Mouse (Mus musculus) CH12.LX (cell line): Measurements from ENCODE around the gene Tspan14. TPM values are rescaled to one million over a fixed set of nuclear protein-coding genes. Genes with fewer than 3 reads are reported as not detected.

Source experiments
- DNase-seq: peaks from one replicate; pipeline ENCODE4 v3.0.0-alpha.2; 2013; ENCODE audit errors: extremely low read depth
- H3K27ac ChIP-seq: 2 replicates; pipeline ENCODE4 v1.5.1; 2012; ENCODE audit warnings: low read depth, mild to moderate bottlenecking, control low read depth, moderate library complexity; ENCODE audit not compliant: insufficient read depth
- H3K27me3 ChIP-seq: replicated peaks from 2 replicates; pipeline ENCODE3; 2012; ENCODE audit warnings: inconsistent platforms
- H3K36me3 ChIP-seq, 2 experiments: replicated peaks in 1 of 2; 2 replicates each; pipeline versions ENCODE3 to v1.6.1; 2012; ENCODE audit warnings: inconsistent platforms in 1 of 2, low read length in 1 of 2, mild to moderate bottlenecking in 1 of 2, mixed read lengths in 1 of 2, moderate library complexity in 1 of 2; ENCODE audit not compliant: control insufficient read depth in 1 of 2, insufficient read depth in 1 of 2
- H3K4me1 ChIP-seq, 2 experiments: 2 replicates each; pipeline ENCODE4 v1.6.1; 2012; ENCODE audit warnings: inconsistent platforms in 1 of 2, moderate library complexity in 1 of 2; ENCODE audit not compliant: insufficient read depth in 2 of 2, control insufficient read depth in 1 of 2
- H3K4me2 ChIP-seq: 2 replicates; pipeline ENCODE4 v1.6.1; 2012; ENCODE audit warnings: low read depth, mild to moderate bottlenecking, control low read depth; ENCODE audit not compliant: poor library complexity, insufficient read depth, severe bottlenecking
- H3K4me3 ChIP-seq, 3 experiments: fragments of 150-350 bp in 1 of 3; sonication (generic) in 1 of 3; replicated peaks in 1 of 3; 2 replicates each; pipeline versions ENCODE3 to v1.5.1; 2011 to 2012; ENCODE audit warnings: low read depth in 2 of 3, low read length in 2 of 3, mild to moderate bottlenecking in 2 of 3, moderate library complexity in 2 of 3, control low read depth in 1 of 3, improper control_type of control experiment in 1 of 3, inconsistent platforms in 1 of 3, mixed read lengths in 1 of 3; ENCODE audit not compliant: poor library complexity in 1 of 3
- H3K79me2 ChIP-seq: replicated peaks from 2 replicates; pipeline ENCODE4 v1.6.1; 2012; ENCODE audit warnings: mild to moderate bottlenecking, moderate library complexity; ENCODE audit not compliant: control insufficient read depth, poor library complexity, insufficient read depth, severe bottlenecking; ENCODE audit errors: extremely low read depth
- H3K9ac ChIP-seq: 2 replicates; pipeline ENCODE4 v1.6.1; 2012; ENCODE audit warnings: low read depth, mild to moderate bottlenecking, control low read depth, moderate library complexity; ENCODE audit not compliant: insufficient read depth
- H3K9me3 ChIP-seq: replicated peaks from 2 replicates; pipeline ENCODE3; 2012; ENCODE audit warnings: low read length, inconsistent platforms, mixed read lengths
- CHD1 ChIP-seq: IDR thresholded peaks from 2 replicates; pipeline ENCODE4 v1.6.1; 2012; ENCODE audit warnings: low read depth, low read length, improper control_type of control experiment, inconsistent platforms
- CHD2 ChIP-seq: IDR thresholded peaks from 2 replicates; pipeline ENCODE4 v1.6.1; 2011; ENCODE audit warnings: low read length, improper control_type of control experiment
- CTCF ChIP-seq, 2 experiments: IDR thresholded peaks in 1 of 2; conservative IDR thresholded peaks in 1 of 2; 2 replicates each; pipeline ENCODE4 v1.5.1; 2011 to 2012; ENCODE audit warnings: low read depth in 2 of 2, low read length in 2 of 2, improper control_type of control experiment in 1 of 2, inconsistent platforms in 1 of 2, mild to moderate bottlenecking in 1 of 2, moderate library complexity in 1 of 2
- E2F4 ChIP-seq: IDR thresholded peaks from 2 replicates; pipeline ENCODE4 v1.6.1; 2011; ENCODE audit warnings: low read depth, low read length, improper control_type of control experiment; ENCODE audit not compliant: insufficient replicate concordance
- ETS1 ChIP-seq: conservative IDR thresholded peaks from 2 replicates; pipeline ENCODE4 v1.6.1; 2012; ENCODE audit warnings: low read depth, mild to moderate bottlenecking, inconsistent platforms, low read length, improper control_type of control experiment, moderate library complexity
- GABPA ChIP-seq: IDR thresholded peaks from 2 replicates; pipeline ENCODE4 v1.6.1; 2012; ENCODE audit warnings: low read depth, low read length, improper control_type of control experiment, inconsistent platforms; ENCODE audit not compliant: insufficient replicate concordance
- HCFC1 ChIP-seq: IDR thresholded peaks from 2 replicates; pipeline ENCODE4 v1.6.1; 2012; ENCODE audit warnings: low read depth, mild to moderate bottlenecking, inconsistent platforms, low read length, improper control_type of control experiment
- IRF4 ChIP-seq: IDR thresholded peaks from 2 replicates; pipeline ENCODE4 v1.6.1; 2014; ENCODE audit warnings: low read depth, mild to moderate bottlenecking, inconsistent platforms, low read length, improper control_type of control experiment
- JUND ChIP-seq: conservative IDR thresholded peaks from 2 replicates; pipeline ENCODE4 v1.6.1; 2011; ENCODE audit warnings: low read depth, low read length, improper control_type of control experiment
- MAFK ChIP-seq: IDR thresholded peaks from 2 replicates; pipeline ENCODE4 v1.6.1; 2011; ENCODE audit warnings: low read length, improper control_type of control experiment; ENCODE audit not compliant: insufficient replicate concordance
- MAX ChIP-seq: IDR thresholded peaks from 2 replicates; pipeline ENCODE4 v1.6.1; 2011; ENCODE audit warnings: low read length, improper control_type of control experiment
- MEF2A ChIP-seq: IDR thresholded peaks from 2 replicates; pipeline ENCODE4 v1.6.1; 2014; ENCODE audit warnings: low read depth, mild to moderate bottlenecking, inconsistent platforms, low read length, improper control_type of control experiment, borderline replicate concordance
- MXI1 ChIP-seq: IDR thresholded peaks from 2 replicates; pipeline ENCODE4 v1.6.1; 2011; ENCODE audit warnings: mild to moderate bottlenecking, low read depth, low read length, improper control_type of control experiment
- MYC ChIP-seq: IDR thresholded peaks from 2 replicates; pipeline ENCODE4 v1.6.1; 2011; ENCODE audit warnings: low read depth, mild to moderate bottlenecking, improper control_type of control experiment, low read length
- NELFE ChIP-seq: IDR thresholded peaks from 2 replicates; pipeline ENCODE4 v1.6.1; 2011; ENCODE audit warnings: low read depth, low read length, improper control_type of control experiment
- PAX5 ChIP-seq: IDR thresholded peaks from 2 replicates; pipeline ENCODE4 v1.6.1; 2012; ENCODE audit warnings: low read length, inconsistent platforms, mixed read lengths
- POLR2A ChIP-seq: IDR thresholded peaks from 2 replicates; pipeline ENCODE4 v1.6.1; 2011; ENCODE audit warnings: low read depth, mild to moderate bottlenecking, improper control_type of control experiment, low read length
- RAD21 ChIP-seq: IDR thresholded peaks from 2 replicates; pipeline ENCODE4 v1.6.1; 2011; ENCODE audit warnings: low read depth, mild to moderate bottlenecking, low read length, improper control_type of control experiment, moderate library complexity
- RCOR1 ChIP-seq: conservative IDR thresholded peaks from 2 replicates; pipeline ENCODE4 v1.6.1; 2012; ENCODE audit warnings: low read depth, mild to moderate bottlenecking, inconsistent platforms, low read length, improper control_type of control experiment
- SMC3 ChIP-seq: IDR thresholded peaks from 2 replicates; pipeline ENCODE4 v1.6.1; 2011; ENCODE audit warnings: low read depth, low read length, improper control_type of control experiment
- USF1 ChIP-seq: IDR thresholded peaks from 2 replicates; pipeline ENCODE4 v1.6.1; 2014; ENCODE audit warnings: low read depth, mild to moderate bottlenecking, inconsistent platforms, low read length, improper control_type of control experiment
- USF2 ChIP-seq: conservative IDR thresholded peaks from 2 replicates; pipeline ENCODE4 v1.6.1; 2011; ENCODE audit warnings: low read depth, low read length, improper control_type of control experiment
- ZC3H11A ChIP-seq: IDR thresholded peaks from 2 replicates; pipeline ENCODE4 v1.6.1; 2012; ENCODE audit warnings: low read depth, mild to moderate bottlenecking, inconsistent platforms, low read length, improper control_type of control experiment
- ZMIZ1 ChIP-seq: IDR thresholded peaks from 2 replicates; pipeline ENCODE4 v1.6.1; 2012; ENCODE audit warnings: low read depth, mild to moderate bottlenecking, inconsistent platforms, low read length, improper control_type of control experiment
- dilution Hi-C: fragments of 300-500 bp; cut with MboI; formaldehyde crosslinking; loops from 2 replicates; pipeline ENCODE4 v1.14.3; 2020; ENCODE audit warnings: low sequenced_read_pairs; ENCODE audit not compliant: extremely low pct_unique_long_range_greater_than_20kb, extremely low pct_ligation_motif_present
- in situ Hi-C: fragments of 300-500 bp; cut with MboI; formaldehyde crosslinking; loops from 3 replicates; pipeline ENCODE4 v1.14.3; 2019; ENCODE audit warnings: low sequenced_read_pairs, low pct_ligation_motif_present, low pct_unique_long_range_greater_than_20kb, mixed read lengths
- polyA plus RNA-seq: library from polyadenylated mRNA; unstranded; fragments of >175 nt; gene quantifications from 2 replicates; pipeline ENCODE4 v1.2.1, GENCODE M21; 2012; ENCODE audit warnings: low read depth; ENCODE audit not compliant: insufficient read length
- total RNA-seq, 2 experiments: library from RNA; depleted of rRNA; stranded (reverse); fragments of 300-350 nt in 1 of 2; fragments of >200 nt in 1 of 2; gene quantifications; 2 replicates each; pipeline ENCODE4 v1.2.3; 2012 to 2014

The Tspan14 gene
- total and polyA plus RNA-seq, 3 experiments = 11.6 to 19.1 (median 14.9) TPM

DNA sequence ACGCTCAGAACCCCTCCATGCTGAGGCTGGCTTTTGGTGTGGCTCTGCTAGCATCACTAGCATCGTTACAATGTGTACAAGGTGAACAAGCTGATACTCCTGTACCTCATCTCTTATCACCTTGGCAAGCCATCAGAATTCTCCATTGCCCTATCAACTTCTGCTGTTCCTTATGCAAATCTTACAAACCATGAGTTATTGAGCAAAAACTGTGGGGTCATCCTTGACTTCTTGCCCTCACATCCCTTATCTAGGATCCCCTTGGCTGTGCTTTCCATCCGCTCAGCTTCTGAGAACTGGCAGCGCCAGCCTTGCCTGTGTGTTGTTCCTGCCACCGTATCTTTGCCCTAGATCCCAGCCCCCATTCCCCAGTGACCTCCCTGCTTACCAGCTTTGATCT lies 22.2 kb upstream of the Tspan14 start:
- in situ Hi-C loops = no loop called here
- Histone ChIP-seq H3K79me2 (no peaks in the 10 kb centered on the region), H3K4me3 (no peak overlapping the region), H3K9me3 (no peaks in the 10 kb centered on the region), H3K36me3 (no peaks in the 10 kb centered on the region), H3K4me2 (no peak overlapping the region)
- DNase-seq = no peak
- TF ChIP-seq MXI1 = no peak
- TF ChIP-seq MAFK = no peak
- TF ChIP-seq ETS1 = no peak
- no peak for TF ChIP-seq PAX5
- no peak for TF ChIP-seq POLR2A
- no peak for TF ChIP-seq E2F4
- no peak for TF ChIP-seq MAX
- no peak for TF ChIP-seq USF1
- TF ChIP-seq SMC3 = no peak
- TF ChIP-seq CHD1 = no peak
- TF ChIP-seq CHD2 = no peak
- no peak for TF ChIP-seq RCOR1
- no peak for TF ChIP-seq JUND
- TF ChIP-seq CTCF (conservative IDR thresholded peaks at IDR 0.05 in 1 of 2, IDR thresholded peaks at IDR 0.05 in 1 of 2; ENCODE audit: low read depth in 2 of 2, low read length in 2 of 2) = no peak
- TF ChIP-seq ZMIZ1 = no peak
- no peak for TF ChIP-seq HCFC1
- no peak for TF ChIP-seq MEF2A
- TF ChIP-seq USF2 = no peak
- TF ChIP-seq, all 38 proteins: peak for 0
- H3K27ac ChIP-seq = no peak overlapping the region
- no peak overlapping the region for H3K9ac ChIP-seq
- H3K27me3 ChIP-seq = no peaks in the 10 kb centered on the region
- H3K4me1 ChIP-seq = no peaks in the 10 kb centered on the region
- dilution Hi-C loops = no loop called here

- Histone ChIP-seq H3K36me3 (no peaks in the 10 kb centered on the region), H3K9me3 (no peaks in the 10 kb centered on the region), H3K27ac (no peak overlapping the region), H3K4me1 (no peaks in the 10 kb centered on the region), H3K4me3 (no peak overlapping the region), H3K79me2 (no peaks in the 10 kb centered on the region), H3K9ac (no peak overlapping the region), H3K27me3 (no peaks in the 10 kb centered on the region), H3K4me2 (no peak overlapping the region)
- dilution Hi-C loops = no loop called here
- TF ChIP-seq POLR2A (no peak), GABPA (no peak), IRF4 (no peak), RAD21 (no peak), MYC (no peak), ZC3H11A (no peak), NELFE (no peak), CHD1 (no peak)
- in situ Hi-C loops = no loop called here
- DNase-seq = no peak
Measured at GRCm38 (mm10) chr14:40987184-40987583, 20.6 kb upstream of the Tspan14 start.
